Mouse (Mus musculus): ENCODE data around the gene Ntn4. TPM values are rescaled to one million over a fixed set of nuclear protein-coding genes. Genes with fewer than 3 reads are reported as not detected.

Ntn4 gene
- polyA plus RNA-seq, 1 experiment from 2014 or later: 0.70 TPM

GRCm38 (mm10) chr10:93648598-93649102 lies 8.2 kb downstream of the Ntn4 start:
- no peaks in the 10 kb centered on the region for H3K27me3 ChIP-seq (ENCODE audit: control insufficient read depth, insufficient read depth, low read length)
- H3K9ac ChIP-seq: no peak overlapping the region
- no peak overlapping the region for H3K4me3 ChIP-seq (replicated peaks; ENCODE audit: low read length)
- ATAC-seq (ENCODE audit: low FRiP score) (no peak), DNase-seq (ENCODE audit: low spot score) (no peak)
- 92% methylated on average over 8 of the region's 8 CpGs for WGBS
- no peaks in the 10 kb centered on the region for H3K9me3 ChIP-seq (ENCODE audit: control insufficient read depth, low read length)
- 0 out of 2 replicates have a peak, but pooled peaks cover 12% of the 10 kb centered on the region for H3K36me3 ChIP-seq (replicated peaks; ENCODE audit: control insufficient read depth, insufficient read depth)
- no peak overlapping the region for H3K4me2 ChIP-seq (replicated peaks)
- H3K4me1 ChIP-seq (replicated peaks; ENCODE audit: control insufficient read depth, insufficient read depth, low read length): no peaks in the 10 kb centered on the region
- no peak overlapping the region for H3K27ac ChIP-seq

- Histone ChIP-seq H3K27ac (no peak overlapping the region), H3K4me2 (replicated peaks) (no peak overlapping the region), H3K4me1 (replicated peaks; ENCODE audit: control insufficient read depth, insufficient read depth, low read length) (no peaks in the 10 kb centered on the region), H3K9me3 (ENCODE audit: control insufficient read depth, low read length) (no peaks in the 10 kb centered on the region), H3K9ac (no peak overlapping the region), H3K36me3 (replicated peaks; ENCODE audit: control insufficient read depth, insufficient read depth) (0 out of 2 replicates have a peak, but pooled peaks cover 12% of the 10 kb centered on the region), H3K4me3 (replicated peaks; ENCODE audit: low read length) (no peak overlapping the region), H3K27me3 (ENCODE audit: control insufficient read depth, insufficient read depth, low read length) (no peaks in the 10 kb centered on the region)
- 84% methylated on average over 5 of the region's 5 CpGs for WGBS
- ATAC-seq (ENCODE audit: low FRiP score): no peak
- no peak for DNase-seq (ENCODE audit: low spot score)
These were observed 8.6 kb downstream of the Ntn4 start for GRCm38 (mm10) chr10:93649127-93649526.

GRCm38 (mm10) chr10:93649600-93649999 lies 9.1 kb downstream of the Ntn4 start:
- Histone ChIP-seq H3K4me1 (replicated peaks; ENCODE audit: control insufficient read depth, insufficient read depth, low read length) (no peaks in the 10 kb centered on the region), H3K9ac (no peak overlapping the region), H3K27me3 (ENCODE audit: control insufficient read depth, insufficient read depth, low read length) (no peaks in the 10 kb centered on the region), H3K4me2 (replicated peaks) (no peak overlapping the region), H3K27ac (no peak overlapping the region), H3K9me3 (ENCODE audit: control insufficient read depth, low read length) (no peaks in the 10 kb centered on the region), H3K36me3 (replicated peaks; ENCODE audit: control insufficient read depth, insufficient read depth) (0 out of 2 replicates have a peak, but pooled peaks cover 12% of the 10 kb centered on the region), H3K4me3 (replicated peaks; ENCODE audit: low read length) (no peak overlapping the region)
- DNase-seq (ENCODE audit: low spot score) (no peak), ATAC-seq (ENCODE audit: low FRiP score) (no peak)
- 84% methylated on average over 5 of the region's 5 CpGs for WGBS

GRCm38 (mm10) chr10:93653322-93653721 lies 12.8 kb downstream of the Ntn4 start:
- H3K9ac ChIP-seq: no peak overlapping the region
- H3K36me3 ChIP-seq (replicated peaks; ENCODE audit: control insufficient read depth, insufficient read depth): no peaks in the 10 kb centered on the region
- no peaks in the 10 kb centered on the region for H3K27me3 ChIP-seq (ENCODE audit: control insufficient read depth, insufficient read depth, low read length)
- 84% methylated on average over 2 of the region's 2 CpGs for WGBS
- H3K9me3 ChIP-seq (ENCODE audit: control insufficient read depth, low read length): no peaks in the 10 kb centered on the region
- H3K27ac ChIP-seq: no peak overlapping the region
- H3K4me1 ChIP-seq (replicated peaks; ENCODE audit: control insufficient read depth, insufficient read depth, low read length): no peaks in the 10 kb centered on the region
- no peak overlapping the region for H3K4me3 ChIP-seq (replicated peaks; ENCODE audit: low read length)
- ATAC-seq (ENCODE audit: low FRiP score): no peak
- DNase-seq (ENCODE audit: low spot score): no peak
- H3K4me2 ChIP-seq (replicated peaks): no peak overlapping the region

DNA sequence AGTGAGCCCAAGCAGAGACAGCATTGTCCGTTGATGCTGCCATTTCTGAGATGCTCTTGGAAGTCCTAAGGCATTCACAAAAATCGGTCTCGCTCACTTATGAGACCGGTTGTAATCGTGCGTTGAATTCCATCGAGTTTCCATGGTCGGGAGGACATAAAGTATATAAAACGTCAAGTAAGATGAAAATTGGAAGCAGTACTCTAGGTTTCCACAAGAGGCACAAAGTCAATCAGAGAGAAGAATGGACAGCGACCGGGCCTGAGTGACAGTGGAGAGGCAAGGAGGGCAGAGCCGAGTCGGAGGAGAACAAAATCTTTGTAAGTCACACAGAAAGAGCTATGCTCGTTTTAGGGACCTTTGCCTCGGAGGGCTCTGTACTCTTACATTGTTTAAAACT lies 14.9 kb downstream of the Ntn4 start:
- H3K9me3 ChIP-seq (ENCODE audit: control insufficient read depth, low read length): no peaks in the 10 kb centered on the region
- WGBS: 81% methylated on average over 15 of the region's 15 CpGs
- no peaks in the 10 kb centered on the region for H3K27me3 ChIP-seq (ENCODE audit: control insufficient read depth, insufficient read depth, low read length)
- no peaks in the 10 kb centered on the region for H3K4me1 ChIP-seq (replicated peaks; ENCODE audit: control insufficient read depth, insufficient read depth, low read length)
- no peak overlapping the region for H3K27ac ChIP-seq
- H3K4me2 ChIP-seq (replicated peaks): no peak overlapping the region
- no peaks in the 10 kb centered on the region for H3K36me3 ChIP-seq (replicated peaks; ENCODE audit: control insufficient read depth, insufficient read depth)
- H3K4me3 ChIP-seq (replicated peaks; ENCODE audit: low read length): no peak overlapping the region
- no peak for ATAC-seq (ENCODE audit: low FRiP score)
- no peak overlapping the region for H3K9ac ChIP-seq
- no peak for DNase-seq (ENCODE audit: low spot score)

DNA sequence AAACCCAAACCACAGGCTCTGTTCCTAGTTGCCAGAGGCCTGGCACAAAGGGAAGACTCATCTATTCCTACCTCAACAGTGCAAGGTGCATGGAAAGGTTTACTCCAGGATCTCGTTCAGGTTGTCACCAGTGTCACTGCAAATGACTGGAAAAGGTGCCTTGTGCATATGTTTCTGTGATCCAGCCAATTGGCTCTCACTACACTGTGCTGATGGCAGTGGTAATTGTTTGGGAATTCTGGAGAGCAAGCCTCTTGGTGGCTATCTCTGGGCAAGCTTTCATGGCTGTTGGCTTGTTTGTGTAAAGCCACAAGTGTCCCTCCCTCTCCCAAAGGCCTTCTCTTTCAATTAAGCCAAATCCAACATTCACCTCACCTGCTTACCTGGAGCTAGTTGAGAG lies 19.3 kb downstream of the Ntn4 start:
- Histone ChIP-seq H3K27ac (no peak overlapping the region), H3K36me3 (replicated peaks; ENCODE audit: control insufficient read depth, insufficient read depth) (no peaks in the 10 kb centered on the region), H3K4me2 (replicated peaks) (no peak overlapping the region), H3K4me3 (replicated peaks; ENCODE audit: low read length) (no peak overlapping the region), H3K4me1 (replicated peaks; ENCODE audit: control insufficient read depth, insufficient read depth, low read length) (no peaks in the 10 kb centered on the region), H3K9me3 (ENCODE audit: control insufficient read depth, low read length) (no peaks in the 10 kb centered on the region), H3K9ac (no peak overlapping the region), H3K27me3 (ENCODE audit: control insufficient read depth, insufficient read depth, low read length) (no peaks in the 10 kb centered on the region)
- DNase-seq (ENCODE audit: low spot score) (no peak), ATAC-seq (ENCODE audit: low FRiP score) (no peak)
- whole genome bisulfite sequencing: 83% methylated on average over 1 of the region's 1 CpGs

DNA sequence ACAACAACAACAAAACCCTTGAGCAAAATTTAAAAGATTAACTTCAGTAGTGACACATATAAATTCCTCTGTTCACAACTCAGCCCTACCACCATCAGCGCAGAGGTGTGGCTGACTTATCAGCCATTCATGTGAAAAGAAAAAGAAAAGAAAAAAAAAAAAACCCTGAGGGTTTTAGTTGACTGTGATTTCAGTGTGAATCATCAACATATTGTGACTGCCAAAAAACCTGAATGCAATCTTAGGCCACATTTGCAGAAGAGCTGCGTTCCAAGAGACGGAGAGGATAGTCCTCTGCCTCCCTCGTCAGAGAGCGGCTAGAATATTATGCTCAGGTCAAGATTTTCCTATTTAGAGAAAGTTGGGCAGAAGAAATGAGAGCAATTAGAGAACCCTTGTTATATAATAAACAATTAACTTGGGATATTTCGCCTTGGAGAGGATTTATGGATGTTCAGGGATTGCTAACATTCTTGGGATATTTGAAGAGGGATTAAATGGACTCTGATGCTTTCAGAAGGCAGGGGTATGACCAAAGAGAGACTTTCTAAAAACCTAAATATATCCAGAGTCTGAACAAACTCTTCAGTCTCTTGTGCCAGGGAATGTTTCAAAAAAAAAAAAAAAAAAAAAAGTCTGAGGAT lies 21.0 kb downstream of the Ntn4 start:
- no peak overlapping the region for H3K4me3 ChIP-seq (replicated peaks; ENCODE audit: low read length)
- no peaks in the 10 kb centered on the region for H3K9me3 ChIP-seq (ENCODE audit: control insufficient read depth, low read length)
- 86% methylated on average over 6 of the region's 6 CpGs for WGBS
- H3K4me1 ChIP-seq (replicated peaks; ENCODE audit: control insufficient read depth, insufficient read depth, low read length): no peaks in the 10 kb centered on the region
- no peaks in the 10 kb centered on the region for H3K36me3 ChIP-seq (replicated peaks; ENCODE audit: control insufficient read depth, insufficient read depth)
- H3K9ac ChIP-seq: no peak overlapping the region
- no peak for DNase-seq (ENCODE audit: low spot score)
- H3K27ac ChIP-seq: no peak overlapping the region
- no peak for ATAC-seq (ENCODE audit: low FRiP score)
- H3K27me3 ChIP-seq (ENCODE audit: control insufficient read depth, insufficient read depth, low read length): no peaks in the 10 kb centered on the region
- H3K4me2 ChIP-seq (replicated peaks): no peak overlapping the region

- Histone ChIP-seq H3K27ac (no peak overlapping the region), H3K27me3 (ENCODE audit: control insufficient read depth, insufficient read depth, low read length) (no peaks in the 10 kb centered on the region), H3K9me3 (ENCODE audit: control insufficient read depth, low read length) (no peaks in the 10 kb centered on the region), H3K4me2 (replicated peaks) (no peak overlapping the region), H3K4me3 (replicated peaks; ENCODE audit: low read length) (no peak overlapping the region), H3K4me1 (replicated peaks; ENCODE audit: control insufficient read depth, insufficient read depth, low read length) (no peaks in the 10 kb centered on the region), H3K36me3 (replicated peaks; ENCODE audit: control insufficient read depth, insufficient read depth) (no peaks in the 10 kb centered on the region), H3K9ac (no peak overlapping the region)
- no peak for ATAC-seq (ENCODE audit: low FRiP score)
- no peak for DNase-seq (ENCODE audit: low spot score)
- 76% methylated on average over 5 of the region's 5 CpGs for WGBS
These were observed 21.5 kb downstream of the Ntn4 start for GRCm38 (mm10) chr10:93662018-93662417.

GRCm38 (mm10) chr10:93666222-93666621 lies 25.7 kb downstream of the Ntn4 start:
- Histone ChIP-seq H3K4me2 (replicated peaks) (no peak overlapping the region), H3K9ac (no peak overlapping the region), H3K27ac (no peak overlapping the region), H3K27me3 (ENCODE audit: control insufficient read depth, insufficient read depth, low read length) (no peaks in the 10 kb centered on the region), H3K4me3 (replicated peaks; ENCODE audit: low read length) (no peak overlapping the region), H3K9me3 (ENCODE audit: control insufficient read depth, low read length) (no peaks in the 10 kb centered on the region), H3K4me1 (replicated peaks; ENCODE audit: control insufficient read depth, insufficient read depth, low read length) (no peaks in the 10 kb centered on the region), H3K36me3 (replicated peaks; ENCODE audit: control insufficient read depth, insufficient read depth) (no peaks in the 10 kb centered on the region)
- DNase-seq (ENCODE audit: low spot score) (no peak), ATAC-seq (ENCODE audit: low FRiP score) (no peak)
- WGBS: 77% methylated on average over 2 of the region's 2 CpGs

GRCm38 (mm10) chr10:93666996-93667395 lies 26.5 kb downstream of the Ntn4 start:
- H3K27me3 ChIP-seq (ENCODE audit: control insufficient read depth, insufficient read depth, low read length): no peaks in the 10 kb centered on the region
- no peaks in the 10 kb centered on the region for H3K4me1 ChIP-seq (replicated peaks; ENCODE audit: control insufficient read depth, insufficient read depth, low read length)
- H3K9ac ChIP-seq: no peak overlapping the region
- no peak overlapping the region for H3K27ac ChIP-seq
- H3K36me3 ChIP-seq (replicated peaks; ENCODE audit: control insufficient read depth, insufficient read depth): no peaks in the 10 kb centered on the region
- DNase-seq (ENCODE audit: low spot score) (no peak), ATAC-seq (ENCODE audit: low FRiP score) (no peak)
- H3K9me3 ChIP-seq (ENCODE audit: control insufficient read depth, low read length): no peaks in the 10 kb centered on the region
- no peak overlapping the region for H3K4me2 ChIP-seq (replicated peaks)
- 76% methylated on average over 3 of the region's 3 CpGs for WGBS
- H3K4me3 ChIP-seq (replicated peaks; ENCODE audit: low read length): no peak overlapping the region
